Mouse (Mus musculus) forebrain, embryonic 14.5 days (tissue): ENCODE data around the gene Sec22b. TPM values are rescaled to one million over a fixed set of nuclear protein-coding genes. Genes with fewer than 3 reads are reported as not detected.

Experiments used
- ATAC-seq: fragments of 200-750 bp; cut with Nextera tagmentation; 2 replicates; pipeline ENCODE4 v1.8.0; 2017; ENCODE audit warnings: mild to moderate bottlenecking, moderate library complexity
- DNase-seq: peaks from one replicate; pipeline ENCODE4 v3.0.0-alpha.2; 2015; ENCODE audit warnings: low spot score
- H3K27ac ChIP-seq: fragments of 300-500 bp; sonication (generic); 2 replicates; pipeline ENCODE4 v1.5.1; 2014; ENCODE audit warnings: low read depth, mild to moderate bottlenecking, control low read depth, low read length, moderate library complexity
- H3K27me3 ChIP-seq: fragments of 300-500 bp; sonication (generic); replicated peaks from 2 replicates; pipeline ENCODE4 v1.6.1; 2014; ENCODE audit warnings: low read length, control low read depth, mixed read lengths; ENCODE audit not compliant: control insufficient read depth, insufficient read depth
- H3K36me3 ChIP-seq: fragments of 300-500 bp; sonication (generic); 2 replicates; pipeline ENCODE4 v1.6.1; 2014; ENCODE audit warnings: low read length, control low read depth; ENCODE audit not compliant: control insufficient read depth, insufficient read depth
- H3K4me1 ChIP-seq: fragments of 300-500 bp; sonication (generic); 2 replicates; pipeline ENCODE4 v1.6.1; 2014; ENCODE audit warnings: antibody characterized with exemption, low read length, control low read depth; ENCODE audit not compliant: control insufficient read depth, insufficient read depth
- H3K4me2 ChIP-seq: fragments of 300-500 bp; sonication (generic); 2 replicates; pipeline ENCODE4 v1.6.1; 2014; ENCODE audit warnings: mild to moderate bottlenecking, control low read depth, low read length
- H3K4me3 ChIP-seq: fragments of 300-500 bp; sonication (generic); 2 replicates; pipeline ENCODE4 v1.5.1; 2014; ENCODE audit warnings: low read depth, low read length, control low read depth
- H3K9ac ChIP-seq: fragments of 300-500 bp; sonication (generic); 2 replicates; pipeline ENCODE4 v1.6.1; 2014; ENCODE audit warnings: mild to moderate bottlenecking, low read length, control low read depth, moderate library complexity
- H3K9me3 ChIP-seq: fragments of 300-500 bp; sonication (generic); replicated peaks from 2 replicates; pipeline ENCODE4 v1.6.1; 2016; ENCODE audit warnings: low read length, control low read depth, mixed read lengths; ENCODE audit not compliant: control insufficient read depth
- WGBS: fragments of 180-500 bp; shearing (Covaris S2); extraction: QIAGEN DNeasy Blood & Tissue Kit; methylation state at CpG from one replicate; pipeline ENCODE4 v1.1.7; 2014; 5-methylcytosine and 5-hydroxymethylcytosine counted together
- polyA plus RNA-seq: library from polyadenylated mRNA; unstranded; fragments of >200 nt; fragmentation: Nextera tagmentation; extraction: Ambion mirVana; gene quantifications from 2 replicates; pipeline ENCODE4 v1.2.1, GENCODE M21; 2014

Sec22b gene
- polyA plus RNA-seq, 1 experiment from 2014 or later = 130 TPM

GRCm38 (mm10) chr3:97868024-97868689, 32.8 kb upstream of the Sec22b start:
- WGBS = 3% methylated on average over 42 of the region's 42 CpGs
- ATAC-seq = peak; percentile 95
- peak overlapping the region; percentile 71 for H3K9ac ChIP-seq
- no peaks in the 10 kb centered on the region for H3K9me3 ChIP-seq
- no peaks in the 10 kb centered on the region for H3K36me3 ChIP-seq
- H3K27me3 ChIP-seq = 0 out of 2 replicates have a peak, but pooled peaks cover 3% of the 10 kb centered on the region
- peaks cover 5% of the 10 kb centered on the region; the same call in 1 of the 2 replicates for H3K4me1 ChIP-seq
- peak; percentile 80 for DNase-seq
- H3K4me2 ChIP-seq = peak overlapping the region; percentile 96
- peak overlapping the region; percentile 54 for H3K4me3 ChIP-seq
- no peak overlapping the region for H3K27ac ChIP-seq

GRCm38 (mm10) chr3:97868733-97869132, 32.3 kb upstream of the Sec22b start:
- no peak overlapping the region for H3K27ac ChIP-seq
- H3K27me3 ChIP-seq = 0 out of 2 replicates have a peak, but pooled peaks cover 3% of the 10 kb centered on the region
- peaks cover 5% of the 10 kb centered on the region; the same call in 1 of the 2 replicates for H3K4me1 ChIP-seq
- H3K4me2 ChIP-seq = peak overlapping the region; percentile 96; the same call in 1 of the 2 replicates
- H3K9me3 ChIP-seq = no peaks in the 10 kb centered on the region
- 48% methylated on average over 5 of the region's 5 CpGs for WGBS
- H3K9ac ChIP-seq = no peak overlapping the region
- no peaks in the 10 kb centered on the region for H3K36me3 ChIP-seq
- no peak for ATAC-seq
- no peak overlapping the region for H3K4me3 ChIP-seq
- DNase-seq = no peak

GRCm38 (mm10) chr3:97869730-97870129, 31.3 kb upstream of the Sec22b start:
- H3K4me2 ChIP-seq = no peak overlapping the region
- H3K9me3 ChIP-seq = no peaks in the 10 kb centered on the region
- H3K9ac ChIP-seq = no peak overlapping the region
- H3K27me3 ChIP-seq = 0 out of 2 replicates have a peak, but pooled peaks cover 3% of the 10 kb centered on the region
- no peaks in the 10 kb centered on the region for H3K36me3 ChIP-seq
- no peak overlapping the region for H3K27ac ChIP-seq
- ATAC-seq (no peak), DNase-seq (no peak)
- H3K4me3 ChIP-seq = no peak overlapping the region
- peaks cover 5% of the 10 kb centered on the region; the same call in 1 of the 2 replicates for H3K4me1 ChIP-seq
- 88% methylated on average over 4 of the region's 4 CpGs for WGBS

- no peaks in the 10 kb centered on the region for H3K9me3 ChIP-seq
- H3K9ac ChIP-seq = no peak overlapping the region
- no peak overlapping the region for H3K4me2 ChIP-seq
- WGBS = 21% methylated on average over 5 of the region's 5 CpGs
- H3K4me1 ChIP-seq = no peaks in the 10 kb centered on the region
- no peaks in the 10 kb centered on the region for H3K27me3 ChIP-seq
- no peak overlapping the region for H3K4me3 ChIP-seq
- no peak overlapping the region for H3K27ac ChIP-seq
- no peak for ATAC-seq
- no peak for DNase-seq
- no peaks in the 10 kb centered on the region for H3K36me3 ChIP-seq
Observed at GRCm38 (mm10) chr3:97874777-97875176, 26.2 kb upstream of the Sec22b start.

GRCm38 (mm10) chr3:97876259-97876658, 24.7 kb upstream of the Sec22b start:
- Histone ChIP-seq H3K4me3 (no peak overlapping the region), H3K27me3 (no peaks in the 10 kb centered on the region), H3K27ac (no peak overlapping the region), H3K4me1 (no peaks in the 10 kb centered on the region), H3K36me3 (no peaks in the 10 kb centered on the region), H3K4me2 (no peak overlapping the region), H3K9me3 (no peaks in the 10 kb centered on the region), H3K9ac (no peak overlapping the region)
- WGBS = 47% methylated on average over 8 of the region's 8 CpGs
- ATAC-seq = peak; percentile 46; the same call in 1 of the 2 replicates
- DNase-seq = peak; percentile 62

GRCm38 (mm10) chr3:97879222-97879621, 21.8 kb upstream of the Sec22b start:
- H3K27ac ChIP-seq = no peak overlapping the region
- no peaks in the 10 kb centered on the region for H3K27me3 ChIP-seq
- DNase-seq (peak; percentile 84), ATAC-seq (0 out of 2 replicates have a peak, but pooled peaks have one; percentile 23)
- 15% methylated on average over 5 of the region's 5 CpGs for WGBS
- no peak overlapping the region for H3K4me2 ChIP-seq
- no peaks in the 10 kb centered on the region for H3K4me1 ChIP-seq
- H3K36me3 ChIP-seq = no peaks in the 10 kb centered on the region
- no peak overlapping the region for H3K4me3 ChIP-seq
- no peaks in the 10 kb centered on the region for H3K9me3 ChIP-seq
- H3K9ac ChIP-seq = no peak overlapping the region

GRCm38 (mm10) chr3:97881576-97881975, 19.4 kb upstream of the Sec22b start:
- no peak overlapping the region for H3K4me3 ChIP-seq
- H3K36me3 ChIP-seq = no peaks in the 10 kb centered on the region
- no peak for DNase-seq
- H3K4me1 ChIP-seq = no peaks in the 10 kb centered on the region
- H3K9ac ChIP-seq = no peak overlapping the region
- H3K27ac ChIP-seq = no peak overlapping the region
- no peak for ATAC-seq
- H3K27me3 ChIP-seq = no peaks in the 10 kb centered on the region
- 97% methylated on average over 5 of the region's 5 CpGs for WGBS
- H3K4me2 ChIP-seq = no peak overlapping the region
- H3K9me3 ChIP-seq = no peaks in the 10 kb centered on the region

- WGBS = 59% methylated on average over 5 of the region's 5 CpGs
- ATAC-seq = peak; percentile 19; the same call in 1 of the 2 replicates
- Histone ChIP-seq H3K4me2 (peak overlapping the region; percentile 92), H3K9ac (peak overlapping the region; percentile 71), H3K27me3 (0 out of 2 replicates have a peak, but pooled peaks cover 6% of the 10 kb centered on the region), H3K4me3 (peak overlapping the region; percentile 53), H3K36me3 (no peaks in the 10 kb centered on the region), H3K4me1 (no peaks in the 10 kb centered on the region; the same call in 1 of the 2 replicates), H3K27ac (no peak overlapping the region), H3K9me3 (no peaks in the 10 kb centered on the region)
- no peak for DNase-seq
Observed at GRCm38 (mm10) chr3:97887785-97888167, 13.2 kb upstream of the Sec22b start.
